Mouse (Mus musculus) lung, adult 10 weeks (tissue): ENCODE results near the gene Ankra2. TPM values are rescaled to one million over a fixed set of nuclear protein-coding genes. Genes with fewer than 3 reads are reported as not detected.

Experiments
- polyA plus RNA-seq: library from polyadenylated mRNA; stranded (reverse); fragments of 350-450 nt; fragmentation: Illumina TruSeq; extraction: RNeasy Lipid Tissue Mini Kit (QIAGEN cat#74804); gene quantifications from one replicate; pipeline ENCODE4 v1.2.3, GENCODE M21; 2014; ENCODE audit warnings: low read depth, low replicate concordance; ENCODE audit not compliant: insufficient read depth

The Ankra2 gene
- polyA plus RNA-seq: 13.4 TPM

GRCm38 (mm10) chr13:98262636-98263457 is at the start of gene Ankra2, which contains the start of gene Utp15:
Ankra2 (plus strand) TSS chr13:98263074.
Utp15 (minus strand) TSS chr13:98263041.

GRCm38 (mm10) chr13:98279686-98280085 is 16.8 kb downstream of the Ankra2 start, which contains the start of gene Gm21976:
Gm21976 (plus strand) TSS chr13:98279887.

GRCm38 (mm10) chr13:98316480-98317245 is 53.8 kb downstream of the Ankra2 start, which contains the start of gene Btf3:
Btf3 (minus strand) TSS chr13:98317006.

Other genes starting within 250 kb of the Ankra2 start
- gene Arhgef28, start 56.6 kb upstream of the Ankra2 start, polyA plus RNA-seq: 8.6 TPM
- gene Utp15, start within 50 bp of the Ankra2 start, polyA plus RNA-seq: 5.1 TPM
- gene Gm21976, start 16.8 kb downstream of the Ankra2 start, polyA plus RNA-seq: not detected
- gene Btf3, start 53.9 kb downstream of the Ankra2 start, polyA plus RNA-seq: 532 TPM
- 0.06 TPM for gene Foxd1, start 91.2 kb downstream of the Ankra2 start, polyA plus RNA-seq
- 1.4 TPM for gene Gm10320, start 228.9 kb downstream of the Ankra2 start, polyA plus RNA-seq